Mouse (Mus musculus) CH12.LX (cell line): ENCODE results near the gene Fbxl21. TPM values are rescaled to one million over a fixed set of nuclear protein-coding genes. Genes with fewer than 3 reads are reported as not detected.

ENCODE experiments used
- DNase-seq: peaks from one replicate; pipeline ENCODE4 v3.0.0-alpha.2; 2013; ENCODE audit errors: extremely low read depth
- H3K27ac ChIP-seq: 2 replicates; pipeline ENCODE4 v1.5.1; 2012; ENCODE audit warnings: low read depth, mild to moderate bottlenecking, control low read depth, moderate library complexity; ENCODE audit not compliant: insufficient read depth
- H3K27me3 ChIP-seq: replicated peaks from 2 replicates; pipeline ENCODE3; 2012; ENCODE audit warnings: inconsistent platforms
- H3K36me3 ChIP-seq, 2 experiments: replicated peaks in 1 of 2; 2 replicates each; pipeline versions ENCODE3 to v1.6.1; 2012; ENCODE audit warnings: inconsistent platforms in 1 of 2, low read length in 1 of 2, mild to moderate bottlenecking in 1 of 2, mixed read lengths in 1 of 2, moderate library complexity in 1 of 2; ENCODE audit not compliant: control insufficient read depth in 1 of 2, insufficient read depth in 1 of 2
- H3K4me1 ChIP-seq, 2 experiments: 2 replicates each; pipeline ENCODE4 v1.6.1; 2012; ENCODE audit warnings: inconsistent platforms in 1 of 2, moderate library complexity in 1 of 2; ENCODE audit not compliant: insufficient read depth in 2 of 2, control insufficient read depth in 1 of 2
- H3K4me2 ChIP-seq: 2 replicates; pipeline ENCODE4 v1.6.1; 2012; ENCODE audit warnings: low read depth, mild to moderate bottlenecking, control low read depth; ENCODE audit not compliant: poor library complexity, insufficient read depth, severe bottlenecking
- H3K4me3 ChIP-seq, 3 experiments: fragments of 150-350 bp in 1 of 3; sonication (generic) in 1 of 3; replicated peaks in 1 of 3; 2 replicates each; pipeline versions ENCODE3 to v1.5.1; 2011 to 2012; ENCODE audit warnings: low read depth in 2 of 3, low read length in 2 of 3, mild to moderate bottlenecking in 2 of 3, moderate library complexity in 2 of 3, control low read depth in 1 of 3, improper control_type of control experiment in 1 of 3, inconsistent platforms in 1 of 3, mixed read lengths in 1 of 3; ENCODE audit not compliant: poor library complexity in 1 of 3
- H3K79me2 ChIP-seq: replicated peaks from 2 replicates; pipeline ENCODE4 v1.6.1; 2012; ENCODE audit warnings: mild to moderate bottlenecking, moderate library complexity; ENCODE audit not compliant: control insufficient read depth, poor library complexity, insufficient read depth, severe bottlenecking; ENCODE audit errors: extremely low read depth
- H3K9ac ChIP-seq: 2 replicates; pipeline ENCODE4 v1.6.1; 2012; ENCODE audit warnings: low read depth, mild to moderate bottlenecking, control low read depth, moderate library complexity; ENCODE audit not compliant: insufficient read depth
- H3K9me3 ChIP-seq: replicated peaks from 2 replicates; pipeline ENCODE3; 2012; ENCODE audit warnings: low read length, inconsistent platforms, mixed read lengths
- CHD1 ChIP-seq: IDR thresholded peaks from 2 replicates; pipeline ENCODE4 v1.6.1; 2012; ENCODE audit warnings: low read depth, low read length, improper control_type of control experiment, inconsistent platforms
- CHD2 ChIP-seq: IDR thresholded peaks from 2 replicates; pipeline ENCODE4 v1.6.1; 2011; ENCODE audit warnings: low read length, improper control_type of control experiment
- CTCF ChIP-seq, 2 experiments: IDR thresholded peaks in 1 of 2; conservative IDR thresholded peaks in 1 of 2; 2 replicates each; pipeline ENCODE4 v1.5.1; 2011 to 2012; ENCODE audit warnings: low read depth in 2 of 2, low read length in 2 of 2, improper control_type of control experiment in 1 of 2, inconsistent platforms in 1 of 2, mild to moderate bottlenecking in 1 of 2, moderate library complexity in 1 of 2
- ELF1 ChIP-seq: IDR thresholded peaks from 2 replicates; pipeline ENCODE4 v1.6.1; 2014; ENCODE audit warnings: low read depth, mild to moderate bottlenecking, inconsistent platforms, low read length, improper control_type of control experiment
- ETS1 ChIP-seq: conservative IDR thresholded peaks from 2 replicates; pipeline ENCODE4 v1.6.1; 2012; ENCODE audit warnings: low read depth, mild to moderate bottlenecking, inconsistent platforms, low read length, improper control_type of control experiment, moderate library complexity
- HCFC1 ChIP-seq: IDR thresholded peaks from 2 replicates; pipeline ENCODE4 v1.6.1; 2012; ENCODE audit warnings: low read depth, mild to moderate bottlenecking, inconsistent platforms, low read length, improper control_type of control experiment
- IRF4 ChIP-seq: IDR thresholded peaks from 2 replicates; pipeline ENCODE4 v1.6.1; 2014; ENCODE audit warnings: low read depth, mild to moderate bottlenecking, inconsistent platforms, low read length, improper control_type of control experiment
- JUN ChIP-seq: IDR thresholded peaks from 2 replicates; pipeline ENCODE4 v1.6.1; 2011; ENCODE audit warnings: low read depth, mild to moderate bottlenecking, low read length, improper control_type of control experiment, moderate library complexity; ENCODE audit not compliant: insufficient read depth
- JUND ChIP-seq: conservative IDR thresholded peaks from 2 replicates; pipeline ENCODE4 v1.6.1; 2011; ENCODE audit warnings: low read depth, low read length, improper control_type of control experiment
- KAT2A ChIP-seq: IDR thresholded peaks from 2 replicates; pipeline ENCODE4 v1.6.1; 2012; ENCODE audit warnings: low read length, improper control_type of control experiment, inconsistent platforms; ENCODE audit not compliant: insufficient replicate concordance
- MXI1 ChIP-seq: IDR thresholded peaks from 2 replicates; pipeline ENCODE4 v1.6.1; 2011; ENCODE audit warnings: mild to moderate bottlenecking, low read depth, low read length, improper control_type of control experiment
- MYC ChIP-seq: IDR thresholded peaks from 2 replicates; pipeline ENCODE4 v1.6.1; 2011; ENCODE audit warnings: low read depth, mild to moderate bottlenecking, improper control_type of control experiment, low read length
- NELFE ChIP-seq: IDR thresholded peaks from 2 replicates; pipeline ENCODE4 v1.6.1; 2011; ENCODE audit warnings: low read depth, low read length, improper control_type of control experiment
- PAX5 ChIP-seq: IDR thresholded peaks from 2 replicates; pipeline ENCODE4 v1.6.1; 2012; ENCODE audit warnings: low read length, inconsistent platforms, mixed read lengths
- POLR2A ChIP-seq: IDR thresholded peaks from 2 replicates; pipeline ENCODE4 v1.6.1; 2011; ENCODE audit warnings: low read depth, mild to moderate bottlenecking, improper control_type of control experiment, low read length
- POLR2AphosphoS2 ChIP-seq: IDR thresholded peaks from 2 replicates; pipeline ENCODE4 v1.6.1; 2011; ENCODE audit warnings: low read depth, low read length, improper control_type of control experiment
- RAD21 ChIP-seq: IDR thresholded peaks from 2 replicates; pipeline ENCODE4 v1.6.1; 2011; ENCODE audit warnings: low read depth, mild to moderate bottlenecking, low read length, improper control_type of control experiment, moderate library complexity
- SIN3A ChIP-seq: IDR thresholded peaks from 2 replicates; pipeline ENCODE4 v1.6.1; 2012; ENCODE audit warnings: low read length, improper control_type of control experiment, inconsistent platforms
- SMC3 ChIP-seq: IDR thresholded peaks from 2 replicates; pipeline ENCODE4 v1.6.1; 2011; ENCODE audit warnings: low read depth, low read length, improper control_type of control experiment
- TBP ChIP-seq: conservative IDR thresholded peaks from 2 replicates; pipeline ENCODE4 v1.6.1; 2011; ENCODE audit warnings: low read depth, low read length, improper control_type of control experiment
- TCF12 ChIP-seq: IDR thresholded peaks from 2 replicates; pipeline ENCODE4 v1.6.1; 2014; ENCODE audit warnings: low read depth, mild to moderate bottlenecking, inconsistent platforms, low read length, improper control_type of control experiment
- UBTF ChIP-seq: IDR thresholded peaks from 2 replicates; pipeline ENCODE4 v1.6.1; 2012; ENCODE audit warnings: low read depth, mild to moderate bottlenecking, inconsistent platforms, low read length, improper control_type of control experiment, moderate library complexity
- USF1 ChIP-seq: IDR thresholded peaks from 2 replicates; pipeline ENCODE4 v1.6.1; 2014; ENCODE audit warnings: low read depth, mild to moderate bottlenecking, inconsistent platforms, low read length, improper control_type of control experiment
- ZC3H11A ChIP-seq: IDR thresholded peaks from 2 replicates; pipeline ENCODE4 v1.6.1; 2012; ENCODE audit warnings: low read depth, mild to moderate bottlenecking, inconsistent platforms, low read length, improper control_type of control experiment
- ZKSCAN1 ChIP-seq: IDR thresholded peaks from 2 replicates; pipeline ENCODE4 v1.6.1; 2012; ENCODE audit warnings: low read depth, inconsistent platforms, low read length, improper control_type of control experiment, borderline replicate concordance
- ZNF384 ChIP-seq: IDR thresholded peaks from 2 replicates; pipeline ENCODE4 v1.6.1; 2012; ENCODE audit warnings: low read depth, low read length, improper control_type of control experiment, inconsistent platforms
- dilution Hi-C: fragments of 300-500 bp; cut with MboI; formaldehyde crosslinking; loops from 2 replicates; pipeline ENCODE4 v1.14.3; 2020; ENCODE audit warnings: low sequenced_read_pairs; ENCODE audit not compliant: extremely low pct_unique_long_range_greater_than_20kb, extremely low pct_ligation_motif_present
- in situ Hi-C: fragments of 300-500 bp; cut with MboI; formaldehyde crosslinking; loops from 3 replicates; pipeline ENCODE4 v1.14.3; 2019; ENCODE audit warnings: low sequenced_read_pairs, low pct_ligation_motif_present, low pct_unique_long_range_greater_than_20kb, mixed read lengths
- polyA plus RNA-seq: library from polyadenylated mRNA; unstranded; fragments of >175 nt; gene quantifications from 2 replicates; pipeline ENCODE4 v1.2.1, GENCODE M21; 2012; ENCODE audit warnings: low read depth; ENCODE audit not compliant: insufficient read length
- total RNA-seq, 2 experiments: library from RNA; depleted of rRNA; stranded (reverse); fragments of 300-350 nt in 1 of 2; fragments of >200 nt in 1 of 2; gene quantifications; 2 replicates each; pipeline ENCODE4 v1.2.3; 2012 to 2014

Fbxl21 gene
- total and polyA plus RNA-seq, 3 experiments, result not detected

- DNase-seq, result no peak
- Histone ChIP-seq H3K36me3 (no peaks in the 10 kb centered on the region), H3K4me2 (no peak overlapping the region), H3K27me3 (peaks cover 57% of the 10 kb centered on the region), H3K4me3 (no peak overlapping the region), H3K9ac (no peak overlapping the region), H3K4me1 (no peaks in the 10 kb centered on the region), H3K79me2 (no peaks in the 10 kb centered on the region), H3K9me3 (peaks cover 2% of the 10 kb centered on the region), H3K27ac (no peak overlapping the region)
- dilution Hi-C loops, result no loop called here
- in situ Hi-C loops, result no loop called here
- TF ChIP-seq ETS1 (no peak), ZKSCAN1 (no peak), CHD2 (no peak), JUND (no peak), HCFC1 (no peak), TCF12 (no peak), MYC (no peak), TBP (0 out of 2 replicates have a peak, but pooled peaks have one; percentile 37), CTCF (conservative IDR thresholded peaks at IDR 0.05 in 1 of 2, IDR thresholded peaks at IDR 0.05 in 1 of 2; ENCODE audit: low read depth in 2 of 2, low read length in 2 of 2) (peak in 1 of 2 experiments; percentile 29; a peak in 2 of 4 replicates), SIN3A (no peak), SMC3 (0 out of 2 replicates have a peak, but pooled peaks have one; percentile 4), POLR2A (no peak), ZNF384 (no peak), CHD1 (no peak), ZC3H11A (no peak), POLR2AphosphoS2 (no peak), MXI1 (no peak), ELF1 (no peak), RAD21 (peak; percentile 26), JUN (no peak)
Measured at GRCm38 (mm10) chr13:56500132-56500531, 22.1 kb upstream of the Fbxl21 start.

GRCm38 (mm10) chr13:56500636-56501035 is 21.6 kb upstream of the Fbxl21 start:
- Histone ChIP-seq H3K36me3 (no peaks in the 10 kb centered on the region), H3K27ac (no peak overlapping the region), H3K27me3 (peaks cover 61% of the 10 kb centered on the region), H3K9me3 (peaks cover 2% of the 10 kb centered on the region), H3K4me1 (no peaks in the 10 kb centered on the region), H3K4me3 (no peak overlapping the region), H3K4me2 (no peak overlapping the region), H3K79me2 (no peaks in the 10 kb centered on the region), H3K9ac (no peak overlapping the region)
- no peak for DNase-seq
- no peak for TF ChIP-seq USF1
- no peak for TF ChIP-seq ZKSCAN1
- TF ChIP-seq IRF4, result no peak
- no peak for TF ChIP-seq KAT2A
- TF ChIP-seq JUND, result no peak
- TF ChIP-seq RAD21, result no peak
- TF ChIP-seq UBTF, result no peak
- TF ChIP-seq NELFE, result no peak
- no peak for TF ChIP-seq PAX5
- no peak for TF ChIP-seq JUN
- in situ Hi-C loops, result no loop called here
- dilution Hi-C loops, result no loop called here
